Mouse (Mus musculus) CH12.LX (cell line): ENCODE results near the gene Dusp16.

Source experiments
- MAX ChIP-seq: IDR thresholded peaks from 2 replicates; pipeline ENCODE4 v1.6.1; 2011; ENCODE audit warnings: low read length, improper control_type of control experiment
- POLR2A ChIP-seq: IDR thresholded peaks from 2 replicates; pipeline ENCODE4 v1.6.1; 2011; ENCODE audit warnings: low read depth, mild to moderate bottlenecking, improper control_type of control experiment, low read length
- POLR2AphosphoS2 ChIP-seq: IDR thresholded peaks from 2 replicates; pipeline ENCODE4 v1.6.1; 2011; ENCODE audit warnings: low read depth, low read length, improper control_type of control experiment
- RAD21 ChIP-seq: IDR thresholded peaks from 2 replicates; pipeline ENCODE4 v1.6.1; 2011; ENCODE audit warnings: low read depth, mild to moderate bottlenecking, low read length, improper control_type of control experiment, moderate library complexity

DNA sequence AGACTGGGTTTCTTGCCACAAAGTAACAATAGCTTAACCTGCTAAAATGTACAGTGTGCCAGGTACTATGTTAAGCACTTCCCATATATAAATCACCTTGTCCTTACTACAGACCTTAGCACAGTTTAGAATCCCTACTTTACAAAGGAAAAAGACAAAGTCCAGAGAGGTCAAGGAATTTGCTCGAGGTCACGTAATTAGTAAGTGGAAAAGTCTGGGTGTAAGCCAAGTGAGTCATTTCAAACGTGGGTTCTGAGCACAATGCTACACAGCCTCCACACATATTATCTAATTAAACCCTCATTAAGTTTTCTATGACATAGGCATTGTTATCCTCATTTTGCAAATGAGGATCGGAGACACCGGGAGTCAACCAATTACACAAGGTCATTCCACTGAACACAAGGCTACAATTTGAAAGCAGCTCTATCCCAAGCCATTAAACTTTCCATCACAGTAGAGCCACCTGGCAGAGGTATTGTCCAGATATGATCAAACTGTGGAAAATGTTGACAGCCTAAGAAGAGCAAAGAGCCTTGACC is 12.4 kb upstream of the Dusp16 start:
- TF ChIP-seq MAX = no peak
- no peak for TF ChIP-seq POLR2AphosphoS2
- TF ChIP-seq RAD21 = no peak
- no peak for TF ChIP-seq POLR2A
